Mouse (Mus musculus): Measurements from ENCODE around the gene Atxn2. TPM values are rescaled to one million over a fixed set of nuclear protein-coding genes. Genes with fewer than 3 reads are reported as not detected.

Gene Atxn2
- polyA plus RNA-seq, 1 experiment from 2014 or later: 38.9 TPM

DNA sequence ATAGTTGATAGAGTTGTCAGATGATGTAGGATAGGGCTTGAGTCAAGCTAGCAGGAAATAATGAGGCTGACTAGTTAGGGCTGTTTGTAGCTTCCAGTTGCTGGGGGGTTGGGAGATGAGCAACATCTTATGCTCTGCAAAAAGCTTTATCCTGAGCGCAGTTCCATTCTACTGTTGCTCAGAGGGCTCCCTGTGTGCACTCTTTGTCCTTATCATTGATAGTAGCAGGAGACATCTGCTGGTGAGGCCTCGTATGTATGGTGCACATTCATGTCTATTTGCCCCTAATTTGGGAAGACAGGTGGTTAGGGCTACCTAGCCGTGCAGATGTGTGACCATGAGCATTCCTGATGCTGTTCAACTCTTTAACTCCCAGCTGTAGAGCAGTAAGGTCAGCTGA, 60.5 kb downstream of the Atxn2 start:
- H3K36me3 ChIP-seq (ENCODE audit: insufficient read depth, low read length): peaks cover 21% of the 10 kb centered on the region
- H3K4me1 ChIP-seq (ENCODE audit: insufficient read depth, low read length): no peaks in the 10 kb centered on the region
- no peak overlapping the region for H3K4me3 ChIP-seq (ENCODE audit: low read length)
- no peak overlapping the region for H3K27ac ChIP-seq (ENCODE audit: low read length)
- H3K9ac ChIP-seq (replicated peaks; ENCODE audit: low read length): no peak overlapping the region
- no peaks in the 10 kb centered on the region for H3K9me3 ChIP-seq (ENCODE audit: low read length)
- ATAC-seq (ENCODE audit: low FRiP score, low TSS enrichment): no peak
- H3K4me2 ChIP-seq (replicated peaks; ENCODE audit: low read depth, low read length): no peak overlapping the region
- H3K27me3 ChIP-seq (ENCODE audit: insufficient read depth, low read length): no peaks in the 10 kb centered on the region
- 94% methylated on average over 3 of the region's 3 CpGs for WGBS

DNA sequence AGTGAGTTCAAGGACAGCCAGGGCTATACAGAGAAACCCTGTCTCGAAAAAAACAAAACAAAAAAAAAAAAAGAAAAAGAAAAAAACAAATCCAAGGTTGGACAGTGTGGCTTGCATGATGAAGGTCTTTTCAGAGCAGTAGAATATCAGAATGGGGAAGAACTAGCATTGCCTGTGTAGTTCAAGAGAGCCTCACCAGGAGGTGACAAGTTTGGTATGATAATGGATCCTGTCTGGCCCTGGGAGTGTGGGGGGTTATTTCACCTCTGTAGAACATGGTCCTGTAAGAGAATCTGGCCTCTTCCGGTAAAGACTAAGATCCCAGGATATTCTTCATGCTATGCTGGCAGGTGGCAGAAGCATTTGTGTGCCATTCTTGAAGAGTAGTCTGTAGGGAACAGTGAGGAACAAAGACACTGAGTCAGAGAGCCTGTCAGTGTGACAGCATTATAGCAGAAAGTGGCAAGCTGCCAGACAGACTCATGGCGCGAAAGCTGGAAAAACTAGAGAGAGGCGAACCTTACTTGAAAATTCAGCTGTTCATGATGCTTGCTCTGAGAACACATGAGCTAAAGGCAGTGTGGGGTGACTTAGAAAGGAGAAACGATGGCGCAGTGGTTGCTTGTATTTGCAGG, 67.5 kb downstream of the Atxn2 start:
- H3K27ac ChIP-seq (ENCODE audit: low read length): no peak overlapping the region
- no peak overlapping the region for H3K9ac ChIP-seq (replicated peaks; ENCODE audit: low read length)
- no peak for ATAC-seq (ENCODE audit: low FRiP score, low TSS enrichment)
- 85% methylated on average over 7 of the region's 7 CpGs for WGBS
- no peak overlapping the region for H3K4me3 ChIP-seq (ENCODE audit: low read length)
- no peaks in the 10 kb centered on the region for H3K4me1 ChIP-seq (ENCODE audit: insufficient read depth, low read length)
- H3K9me3 ChIP-seq (ENCODE audit: low read length): no peaks in the 10 kb centered on the region
- H3K36me3 ChIP-seq (ENCODE audit: insufficient read depth, low read length): peaks cover 25% of the 10 kb centered on the region
- no peak overlapping the region for H3K4me2 ChIP-seq (replicated peaks; ENCODE audit: low read depth, low read length)
- no peaks in the 10 kb centered on the region for H3K27me3 ChIP-seq (ENCODE audit: insufficient read depth, low read length)

DNA sequence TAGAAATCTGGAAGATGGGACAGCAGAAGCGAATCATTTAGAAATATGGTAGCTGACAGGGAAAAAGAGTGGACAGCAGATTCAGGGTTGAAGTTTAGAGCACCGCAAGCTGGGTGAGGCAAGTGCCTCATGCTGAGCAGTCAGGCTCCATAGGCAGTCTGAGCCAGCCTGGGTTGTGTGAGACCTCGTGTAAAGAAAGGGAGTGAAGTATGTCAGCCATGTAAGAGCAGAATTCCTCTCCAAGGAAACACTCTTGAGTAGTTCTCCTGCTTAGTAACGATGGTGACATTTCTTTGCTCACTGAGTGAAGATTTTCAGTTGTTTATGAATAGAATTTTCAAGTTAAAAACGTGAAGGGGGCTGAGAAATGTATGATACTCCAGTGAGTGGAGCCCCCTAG, 69.0 kb downstream of the Atxn2 start:
- 82% methylated on average over 5 of the region's 5 CpGs for WGBS
- no peak overlapping the region for H3K4me2 ChIP-seq (replicated peaks; ENCODE audit: low read depth, low read length)
- no peaks in the 10 kb centered on the region for H3K9me3 ChIP-seq (ENCODE audit: low read length)
- no peak for ATAC-seq (ENCODE audit: low FRiP score, low TSS enrichment)
- H3K9ac ChIP-seq (replicated peaks; ENCODE audit: low read length): no peak overlapping the region
- no peaks in the 10 kb centered on the region for H3K4me1 ChIP-seq (ENCODE audit: insufficient read depth, low read length)
- H3K4me3 ChIP-seq (ENCODE audit: low read length): no peak overlapping the region
- H3K27me3 ChIP-seq (ENCODE audit: insufficient read depth, low read length): no peaks in the 10 kb centered on the region
- H3K27ac ChIP-seq (ENCODE audit: low read length): no peak overlapping the region
- H3K36me3 ChIP-seq (ENCODE audit: insufficient read depth, low read length): peaks cover 27% of the 10 kb centered on the region

DNA sequence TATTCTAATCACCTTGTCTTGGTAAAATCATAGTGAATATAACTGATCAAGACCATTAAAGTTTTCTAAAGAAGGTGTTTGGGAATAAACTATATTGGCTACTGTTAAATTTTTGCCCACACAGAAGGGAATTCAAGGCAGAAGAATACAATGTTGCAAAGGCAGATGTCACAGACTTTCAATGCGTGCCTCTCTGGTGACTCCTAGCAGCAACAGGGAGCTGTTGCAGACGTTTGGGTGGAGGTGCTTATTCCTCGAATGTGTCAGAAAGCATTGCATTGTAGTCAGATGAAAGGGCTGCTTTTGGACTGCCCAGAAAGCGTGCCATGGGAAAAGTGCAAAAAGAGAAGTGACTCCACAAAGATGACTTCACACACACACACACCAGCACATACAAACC, 71.3 kb downstream of the Atxn2 start:
- no peak overlapping the region for H3K9ac ChIP-seq (replicated peaks; ENCODE audit: low read length)
- H3K4me3 ChIP-seq (ENCODE audit: low read length): no peak overlapping the region
- no peak overlapping the region for H3K27ac ChIP-seq (ENCODE audit: low read length)
- H3K4me1 ChIP-seq (ENCODE audit: insufficient read depth, low read length): no peaks in the 10 kb centered on the region
- no peak for ATAC-seq (ENCODE audit: low FRiP score, low TSS enrichment)
- 58% methylated on average over 4 of the region's 4 CpGs for WGBS
- no peaks in the 10 kb centered on the region for H3K27me3 ChIP-seq (ENCODE audit: insufficient read depth, low read length)
- no peaks in the 10 kb centered on the region for H3K9me3 ChIP-seq (ENCODE audit: low read length)
- peaks cover 40% of the 10 kb centered on the region for H3K36me3 ChIP-seq (ENCODE audit: insufficient read depth, low read length)
- H3K4me2 ChIP-seq (replicated peaks; ENCODE audit: low read depth, low read length): no peak overlapping the region

DNA sequence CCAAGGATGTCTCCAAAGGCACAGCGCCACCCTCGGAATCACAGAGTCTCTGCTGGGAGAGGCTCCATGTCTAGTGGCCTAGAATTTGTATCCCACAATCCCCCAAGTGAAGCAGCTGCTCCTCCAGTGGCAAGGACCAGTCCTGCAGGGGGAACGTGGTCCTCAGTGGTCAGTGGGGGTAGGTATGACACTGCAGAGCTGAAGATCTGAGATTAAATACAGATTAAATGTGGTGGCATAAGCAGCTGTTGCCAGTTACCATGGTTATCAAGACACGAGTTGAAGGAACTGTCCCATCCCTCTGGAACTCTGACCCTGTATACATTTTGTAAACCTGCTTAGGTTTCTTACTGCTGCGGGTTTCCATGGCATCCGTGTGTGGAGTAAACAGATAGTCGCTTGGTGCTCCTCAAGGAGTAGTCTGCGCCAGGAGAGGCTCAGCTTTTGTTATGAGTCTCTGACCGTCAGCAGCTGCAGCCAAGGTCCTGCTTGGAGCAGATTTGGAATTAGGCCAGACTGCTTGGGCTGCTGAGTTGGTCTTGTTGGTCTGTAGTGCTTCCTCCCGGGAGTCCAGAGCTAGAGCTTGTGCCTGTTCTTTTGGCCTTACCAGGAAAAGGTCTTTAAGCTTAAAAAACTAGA, 72.8 kb downstream of the Atxn2 start:
- Histone ChIP-seq H3K4me3 (ENCODE audit: low read length) (no peak overlapping the region), H3K27ac (ENCODE audit: low read length) (no peak overlapping the region), H3K4me2 (replicated peaks; ENCODE audit: low read depth, low read length) (no peak overlapping the region), H3K27me3 (ENCODE audit: insufficient read depth, low read length) (no peaks in the 10 kb centered on the region), H3K36me3 (ENCODE audit: insufficient read depth, low read length) (peaks cover 36% of the 10 kb centered on the region), H3K9ac (replicated peaks; ENCODE audit: low read length) (no peak overlapping the region), H3K9me3 (ENCODE audit: low read length) (no peaks in the 10 kb centered on the region), H3K4me1 (ENCODE audit: insufficient read depth, low read length) (no peaks in the 10 kb centered on the region)
- 77% methylated on average over 10 of the region's 10 CpGs for WGBS
- no peak for ATAC-seq (ENCODE audit: low FRiP score, low TSS enrichment)

DNA sequence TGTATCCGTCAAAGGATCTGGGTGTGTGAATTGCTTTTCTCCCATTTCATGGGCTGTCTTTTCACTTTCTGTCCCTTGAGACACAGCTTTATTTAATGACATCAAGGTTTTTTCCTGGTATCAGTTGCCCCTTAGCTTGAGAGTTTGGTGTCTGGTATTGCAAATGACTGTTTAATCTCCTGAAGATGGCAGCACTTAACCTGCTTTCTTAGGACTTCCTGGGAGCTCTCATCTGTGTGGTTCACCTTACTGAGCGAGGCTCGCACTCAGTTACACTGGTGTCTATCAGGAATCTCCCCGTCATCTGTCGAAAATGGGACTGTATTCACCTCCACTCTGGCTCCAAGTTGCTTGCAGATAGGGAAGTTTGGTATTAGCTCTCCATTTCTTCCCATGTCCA, 79.9 kb downstream of the Atxn2 start:
- H3K4me1 ChIP-seq (ENCODE audit: insufficient read depth, low read length): no peaks in the 10 kb centered on the region
- no peaks in the 10 kb centered on the region for H3K27me3 ChIP-seq (ENCODE audit: insufficient read depth, low read length)
- H3K27ac ChIP-seq (ENCODE audit: low read length): no peak overlapping the region
- no peak for ATAC-seq (ENCODE audit: low FRiP score, low TSS enrichment)
- H3K9ac ChIP-seq (replicated peaks; ENCODE audit: low read length): no peak overlapping the region
- H3K36me3 ChIP-seq (ENCODE audit: insufficient read depth, low read length): peaks cover 55% of the 10 kb centered on the region
- H3K9me3 ChIP-seq (ENCODE audit: low read length): no peaks in the 10 kb centered on the region
- no peak overlapping the region for H3K4me2 ChIP-seq (replicated peaks; ENCODE audit: low read depth, low read length)
- no peak overlapping the region for H3K4me3 ChIP-seq (ENCODE audit: low read length)
- 87% methylated on average over 5 of the region's 5 CpGs for WGBS

DNA sequence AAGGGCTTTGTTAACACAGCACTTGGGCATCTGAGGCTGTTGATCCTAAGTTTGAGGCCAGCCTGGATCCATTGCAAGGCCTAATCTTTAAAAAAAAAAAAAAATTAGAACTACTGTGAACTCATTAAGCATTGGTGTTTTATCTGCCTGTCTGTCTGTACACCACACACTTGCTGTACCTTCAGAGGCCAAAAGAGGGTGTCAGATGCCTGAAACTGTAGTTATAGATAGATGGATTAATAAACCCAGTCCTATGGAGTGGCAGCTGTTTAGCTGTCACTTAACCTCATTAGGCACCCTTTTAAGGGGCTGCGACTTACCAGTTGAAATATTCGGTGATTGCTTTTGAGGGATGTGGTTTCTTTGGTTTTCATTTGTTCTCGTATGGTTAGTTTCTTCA, 84.7 kb downstream of the Atxn2 start:
- WGBS: 89% methylated on average over 3 of the region's 3 CpGs
- no peak overlapping the region for H3K27ac ChIP-seq (ENCODE audit: low read length)
- H3K9ac ChIP-seq (replicated peaks; ENCODE audit: low read length): no peak overlapping the region
- no peaks in the 10 kb centered on the region for H3K4me1 ChIP-seq (ENCODE audit: insufficient read depth, low read length)
- no peak overlapping the region for H3K4me3 ChIP-seq (ENCODE audit: low read length)
- no peak for ATAC-seq (ENCODE audit: low FRiP score, low TSS enrichment)
- H3K4me2 ChIP-seq (replicated peaks; ENCODE audit: low read depth, low read length): no peak overlapping the region
- H3K9me3 ChIP-seq (ENCODE audit: low read length): no peaks in the 10 kb centered on the region
- H3K36me3 ChIP-seq (ENCODE audit: insufficient read depth, low read length): peaks cover 64% of the 10 kb centered on the region
- H3K27me3 ChIP-seq (ENCODE audit: insufficient read depth, low read length): no peaks in the 10 kb centered on the region

DNA sequence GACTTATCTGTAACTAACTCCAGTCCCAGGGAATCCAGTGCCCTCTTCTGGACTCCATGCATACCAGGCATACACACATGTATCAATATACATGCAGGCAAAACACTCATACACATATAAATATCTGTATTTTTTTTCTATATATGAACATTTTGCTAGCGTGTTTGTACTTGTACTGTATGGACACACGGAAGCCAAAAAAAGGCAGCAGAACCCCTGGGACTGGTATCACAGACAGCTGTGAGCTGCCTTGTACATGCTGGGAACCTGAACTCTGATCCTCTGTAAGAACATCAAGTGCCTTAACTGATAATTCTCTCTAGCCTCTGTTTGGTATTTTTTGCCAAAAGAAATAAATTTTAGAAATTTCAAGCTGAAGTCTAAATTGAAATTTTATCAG, 87.3 kb downstream of the Atxn2 start:
- Histone ChIP-seq H3K4me3 (ENCODE audit: low read length) (no peak overlapping the region), H3K9me3 (ENCODE audit: low read length) (no peaks in the 10 kb centered on the region), H3K36me3 (ENCODE audit: insufficient read depth, low read length) (peaks cover 70% of the 10 kb centered on the region), H3K27ac (ENCODE audit: low read length) (no peak overlapping the region), H3K4me1 (ENCODE audit: insufficient read depth, low read length) (no peaks in the 10 kb centered on the region), H3K27me3 (ENCODE audit: insufficient read depth, low read length) (no peaks in the 10 kb centered on the region), H3K9ac (replicated peaks; ENCODE audit: low read length) (no peak overlapping the region), H3K4me2 (replicated peaks; ENCODE audit: low read depth, low read length) (no peak overlapping the region)
- WGBS: 95% methylated on average over 2 of the region's 2 CpGs
- no peak for ATAC-seq (ENCODE audit: low FRiP score, low TSS enrichment)

DNA sequence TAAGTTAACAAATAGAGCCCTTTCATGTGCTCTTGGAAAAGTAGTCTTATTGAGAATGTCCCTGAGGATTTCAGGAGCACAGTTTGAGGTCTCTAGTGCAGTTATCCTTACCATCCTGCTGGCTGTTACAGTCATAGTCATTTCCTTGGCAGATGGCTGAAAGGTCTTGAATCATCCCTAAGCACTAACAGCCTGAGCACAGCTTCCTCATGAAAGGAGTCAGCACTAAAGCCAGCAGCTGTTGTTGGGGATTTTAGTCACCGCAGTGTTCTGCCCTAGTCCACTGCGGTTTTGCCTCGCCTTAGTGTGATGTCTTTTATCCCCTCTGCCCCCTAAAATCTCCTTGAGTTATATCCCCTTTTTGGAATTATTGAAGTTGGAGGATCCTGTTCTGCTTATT, 96.0 kb downstream of the Atxn2 start:
- no peak overlapping the region for H3K27ac ChIP-seq (ENCODE audit: low read length)
- 88% methylated on average over 3 of the region's 3 CpGs for WGBS
- H3K9ac ChIP-seq (replicated peaks; ENCODE audit: low read length): no peak overlapping the region
- peaks cover 40% of the 10 kb centered on the region for H3K36me3 ChIP-seq (ENCODE audit: insufficient read depth, low read length)
- H3K4me3 ChIP-seq (ENCODE audit: low read length): no peak overlapping the region
- H3K9me3 ChIP-seq (ENCODE audit: low read length): no peaks in the 10 kb centered on the region
- H3K4me2 ChIP-seq (replicated peaks; ENCODE audit: low read depth, low read length): no peak overlapping the region
- no peak for ATAC-seq (ENCODE audit: low FRiP score, low TSS enrichment)
- no peaks in the 10 kb centered on the region; the same call in 1 of the 2 replicates for H3K4me1 ChIP-seq (ENCODE audit: insufficient read depth, low read length)
- no peaks in the 10 kb centered on the region for H3K27me3 ChIP-seq (ENCODE audit: insufficient read depth, low read length)

DNA sequence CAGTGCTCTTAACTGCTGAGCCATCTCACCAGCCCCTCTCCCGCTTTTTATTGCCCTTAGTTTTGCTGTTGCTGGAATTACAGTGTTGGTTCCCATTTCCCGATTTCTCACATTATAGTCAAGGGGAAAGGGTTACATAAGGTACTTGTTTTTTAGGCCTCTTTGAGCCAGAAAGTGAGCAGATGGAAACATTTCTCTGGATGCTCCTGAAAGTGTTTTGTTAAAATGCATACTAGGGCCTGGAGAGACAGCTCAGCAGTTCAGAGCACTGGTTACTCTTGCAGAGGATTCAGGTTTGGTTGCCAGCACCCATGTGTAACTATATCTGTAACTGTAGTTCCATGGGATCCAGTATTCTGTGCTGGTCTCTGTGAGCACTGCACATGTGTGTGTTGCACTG, 97.1 kb downstream of the Atxn2 start:
- no peaks in the 10 kb centered on the region for H3K27me3 ChIP-seq (ENCODE audit: insufficient read depth, low read length)
- no peaks in the 10 kb centered on the region; the same call in 1 of the 2 replicates for H3K4me1 ChIP-seq (ENCODE audit: insufficient read depth, low read length)
- no peak for ATAC-seq (ENCODE audit: low FRiP score, low TSS enrichment)
- peaks cover 39% of the 10 kb centered on the region for H3K36me3 ChIP-seq (ENCODE audit: insufficient read depth, low read length)
- H3K9ac ChIP-seq (replicated peaks; ENCODE audit: low read length): no peak overlapping the region
- H3K4me3 ChIP-seq (ENCODE audit: low read length): no peak overlapping the region
- WGBS: 77% methylated on average over 2 of the region's 2 CpGs
- no peaks in the 10 kb centered on the region for H3K9me3 ChIP-seq (ENCODE audit: low read length)
- H3K4me2 ChIP-seq (replicated peaks; ENCODE audit: low read depth, low read length): no peak overlapping the region
- no peak overlapping the region for H3K27ac ChIP-seq (ENCODE audit: low read length)

Data from kidney, embryonic 16.5 days (tissue).